Mouse (Mus musculus): Measurements from ENCODE around the gene Adam22. TPM values are rescaled to one million over a fixed set of nuclear protein-coding genes. Genes with fewer than 3 reads are reported as not detected.

The Adam22 gene
- polyA plus RNA-seq, 1 experiment, result not detected

- Histone ChIP-seq H3K9me3 (ENCODE audit: control insufficient read depth, low read length) (no peaks in the 10 kb centered on the region), H3K4me1 (ENCODE audit: control insufficient read depth) (no peaks in the 10 kb centered on the region), H3K4me3 (replicated peaks) (no peak overlapping the region), H3K36me3 (ENCODE audit: control insufficient read depth) (no peaks in the 10 kb centered on the region), H3K27me3 (ENCODE audit: control insufficient read depth) (no peaks in the 10 kb centered on the region)
- TF ChIP-seq TAL1 (IDR thresholded peaks at IDR 0.05; ENCODE audit: low read length) (no peak), GATA1 (IDR thresholded peaks at IDR 0.05; ENCODE audit: low read length) (no peak)
These were observed 24.7 kb downstream of the Adam22 start for GRCm38 (mm10) chr5:8343296-8343695.

GRCm38 (mm10) chr5:8341676-8342075, 26.3 kb downstream of the Adam22 start:
- no peaks in the 10 kb centered on the region for H3K9me3 ChIP-seq (ENCODE audit: control insufficient read depth, low read length)
- TF ChIP-seq TAL1 (IDR thresholded peaks at IDR 0.05; ENCODE audit: low read length) (no peak), GATA1 (IDR thresholded peaks at IDR 0.05; ENCODE audit: low read length) (no peak)

GRCm38 (mm10) chr5:8327645-8328269, 40.2 kb downstream of the Adam22 start:
- 0 out of 2 replicates have a peak, but pooled peaks cover 4% of the 10 kb centered on the region for H3K9me3 ChIP-seq (ENCODE audit: control insufficient read depth, low read length)
- no peaks in the 10 kb centered on the region for H3K27me3 ChIP-seq (ENCODE audit: control insufficient read depth)
- H3K36me3 ChIP-seq (ENCODE audit: control insufficient read depth), result no peaks in the 10 kb centered on the region
- no peak overlapping the region for H3K4me3 ChIP-seq (replicated peaks)
- no peak for TF ChIP-seq TAL1 (IDR thresholded peaks at IDR 0.05; ENCODE audit: low read length)
- TF ChIP-seq GATA1 (IDR thresholded peaks at IDR 0.05; ENCODE audit: low read length), result no peak
- H3K4me1 ChIP-seq (ENCODE audit: control insufficient read depth), result no peaks in the 10 kb centered on the region

More at GRCm38 (mm10) chr5:8341676-8342075, 26.3 kb downstream of the Adam22 start:
- no peaks in the 10 kb centered on the region for H3K27me3 ChIP-seq (ENCODE audit: control insufficient read depth)
- H3K4me3 ChIP-seq (replicated peaks), result no peak overlapping the region
- H3K36me3 ChIP-seq (ENCODE audit: control insufficient read depth), result no peaks in the 10 kb centered on the region
- no peaks in the 10 kb centered on the region for H3K4me1 ChIP-seq (ENCODE audit: control insufficient read depth)

GRCm38 (mm10) chr5:8326671-8327070, 41.3 kb downstream of the Adam22 start:
- H3K4me1 ChIP-seq (ENCODE audit: control insufficient read depth), result no peaks in the 10 kb centered on the region
- TF ChIP-seq GATA1 (IDR thresholded peaks at IDR 0.05; ENCODE audit: low read length) (no peak), TAL1 (IDR thresholded peaks at IDR 0.05; ENCODE audit: low read length) (no peak)
- H3K4me3 ChIP-seq (replicated peaks), result no peak overlapping the region
- H3K36me3 ChIP-seq (ENCODE audit: control insufficient read depth), result no peaks in the 10 kb centered on the region
- 0 out of 2 replicates have a peak, but pooled peaks cover 4% of the 10 kb centered on the region for H3K9me3 ChIP-seq (ENCODE audit: control insufficient read depth, low read length)
- H3K27me3 ChIP-seq (ENCODE audit: control insufficient read depth), result no peaks in the 10 kb centered on the region

GRCm38 (mm10) chr5:8312324-8312723, 55.6 kb downstream of the Adam22 start:
- H3K4me1 ChIP-seq (ENCODE audit: control insufficient read depth), result no peaks in the 10 kb centered on the region
- no peak overlapping the region for H3K4me3 ChIP-seq (replicated peaks)
- no peaks in the 10 kb centered on the region for H3K36me3 ChIP-seq (ENCODE audit: control insufficient read depth)
- no peaks in the 10 kb centered on the region for H3K27me3 ChIP-seq (ENCODE audit: control insufficient read depth)
- no peaks in the 10 kb centered on the region for H3K9me3 ChIP-seq (ENCODE audit: control insufficient read depth, low read length)
- TF ChIP-seq TAL1 (IDR thresholded peaks at IDR 0.05; ENCODE audit: low read length), result no peak
- no peak for TF ChIP-seq GATA1 (IDR thresholded peaks at IDR 0.05; ENCODE audit: low read length)

GRCm38 (mm10) chr5:8310907-8311306, 57.1 kb downstream of the Adam22 start:
- Histone ChIP-seq H3K27me3 (ENCODE audit: control insufficient read depth) (no peaks in the 10 kb centered on the region), H3K9me3 (ENCODE audit: control insufficient read depth, low read length) (no peaks in the 10 kb centered on the region), H3K4me3 (replicated peaks) (no peak overlapping the region), H3K4me1 (ENCODE audit: control insufficient read depth) (no peaks in the 10 kb centered on the region), H3K36me3 (ENCODE audit: control insufficient read depth) (no peaks in the 10 kb centered on the region)
- no peak for TF ChIP-seq TAL1 (IDR thresholded peaks at IDR 0.05; ENCODE audit: low read length)
- TF ChIP-seq GATA1 (IDR thresholded peaks at IDR 0.05; ENCODE audit: low read length), result no peak

GRCm38 (mm10) chr5:8297719-8298419, 70.1 kb downstream of the Adam22 start:
- no peak overlapping the region for H3K4me3 ChIP-seq (replicated peaks)
- TF ChIP-seq GATA1 (IDR thresholded peaks at IDR 0.05; ENCODE audit: low read length), result no peak
- no peak for TF ChIP-seq TAL1 (IDR thresholded peaks at IDR 0.05; ENCODE audit: low read length)
- no peaks in the 10 kb centered on the region for H3K4me1 ChIP-seq (ENCODE audit: control insufficient read depth)
- peaks cover 4% of the 10 kb centered on the region for H3K9me3 ChIP-seq (ENCODE audit: control insufficient read depth, low read length)
- H3K36me3 ChIP-seq (ENCODE audit: control insufficient read depth), result no peaks in the 10 kb centered on the region
- no peaks in the 10 kb centered on the region for H3K27me3 ChIP-seq (ENCODE audit: control insufficient read depth)

- Histone ChIP-seq H3K4me1 (ENCODE audit: control insufficient read depth) (no peaks in the 10 kb centered on the region), H3K27me3 (ENCODE audit: control insufficient read depth) (no peaks in the 10 kb centered on the region), H3K36me3 (ENCODE audit: control insufficient read depth) (no peaks in the 10 kb centered on the region), H3K9me3 (ENCODE audit: control insufficient read depth, low read length) (no peaks in the 10 kb centered on the region; the same call in 1 of the 2 replicates), H3K4me3 (replicated peaks) (no peak overlapping the region)
- TF ChIP-seq GATA1 (IDR thresholded peaks at IDR 0.05; ENCODE audit: low read length), result no peak
- no peak for TF ChIP-seq TAL1 (IDR thresholded peaks at IDR 0.05; ENCODE audit: low read length)
These were observed 74.7 kb downstream of the Adam22 start for GRCm38 (mm10) chr5:8293287-8293686.

- Histone ChIP-seq H3K4me3 (replicated peaks) (no peak overlapping the region), H3K4me1 (ENCODE audit: control insufficient read depth) (no peaks in the 10 kb centered on the region), H3K27me3 (ENCODE audit: control insufficient read depth) (no peaks in the 10 kb centered on the region), H3K36me3 (ENCODE audit: control insufficient read depth) (no peaks in the 10 kb centered on the region), H3K9me3 (ENCODE audit: control insufficient read depth, low read length) (no peaks in the 10 kb centered on the region)
- TF ChIP-seq TAL1 (IDR thresholded peaks at IDR 0.05; ENCODE audit: low read length) (no peak), GATA1 (IDR thresholded peaks at IDR 0.05; ENCODE audit: low read length) (no peak)
These were observed 76.5 kb downstream of the Adam22 start for GRCm38 (mm10) chr5:8291496-8291895.

Measured in erythroblast, embryonic 14.5 days (primary cell).